Comparison of ENCODE assay signal across 11 mouse cellular contexts in the genomic region with DNA sequence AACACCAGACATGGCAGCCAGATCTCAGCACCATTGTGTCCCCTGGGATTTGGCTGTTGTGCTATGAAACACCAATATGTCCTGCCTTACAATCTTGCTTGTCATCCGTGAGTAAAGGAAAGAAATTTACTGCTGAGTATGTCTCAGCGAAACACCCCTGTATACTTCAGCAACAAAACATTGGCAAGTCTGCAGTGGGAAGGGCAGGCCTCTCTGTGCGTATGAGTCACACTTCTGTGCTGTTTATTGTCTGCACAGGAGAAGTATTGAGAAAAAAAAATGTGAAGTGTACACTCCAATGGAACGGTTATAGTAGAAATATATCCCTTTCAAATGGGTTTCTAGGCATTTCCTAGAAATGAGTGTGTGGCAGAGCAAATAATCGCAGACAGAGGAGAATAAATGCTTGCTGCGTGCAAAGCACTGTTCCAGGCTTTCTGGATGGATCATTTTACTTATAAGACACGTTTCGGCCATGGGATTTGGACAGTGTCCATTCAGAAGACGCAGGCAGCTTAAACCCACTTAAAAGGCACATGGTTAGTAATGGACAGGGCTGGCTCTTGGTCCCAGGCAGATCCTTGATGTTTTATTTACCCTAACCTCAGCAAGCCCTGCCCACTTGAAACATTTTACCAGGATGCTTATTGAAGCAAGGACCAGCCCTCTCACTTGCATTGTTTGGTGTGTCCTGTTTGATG.
DNase-seq lines count a peak whose midpoint lies in the region; ATAC-seq and TF ChIP-seq lines count a peak whose summit lies in the region.
"Had no signal": no experiment of that assay in that cellular context is flagged by ENCODE, and none has a peak within 500 bp of the region (broad histone marks: within the 10 kb centered on the region; RNA-seq: fewer than 3 reads in every experiment).

No protein-coding gene starts in this region.

- no peak for TF ChIP-seq CTCF in layer of hippocampus, adult 2 months (conservative IDR thresholded peaks at IDR 0.05)
- TF ChIP-seq CTCF in hindbrain, postnatal 0 days (IDR thresholded peaks at IDR 0.05; ENCODE audit: low read depth) = no peak

- H3K36me3 ChIP-seq in hindbrain, postnatal 0 days (ENCODE audit: insufficient read depth, low read length) = no peaks in the 10 kb centered on the region
- no peaks in the 10 kb centered on the region for H3K36me3 ChIP-seq in kidney, embryonic 16.5 days (ENCODE audit: insufficient read depth, low read length)
- H3K36me3 ChIP-seq: midbrain, embryonic 12.5 days had no signal

- no peak overlapping the region for H3K4me3 ChIP-seq in layer of hippocampus, adult 2 months
- peak overlapping the region; percentile 40 for H3K4me3 ChIP-seq in hindbrain, postnatal 0 days (ENCODE audit: low read length)
- no peak overlapping the region for H3K4me3 ChIP-seq in kidney, embryonic 16.5 days (ENCODE audit: low read length)

- peak overlapping the region; percentile 62 for H3K4me2 ChIP-seq in hindbrain, postnatal 0 days (ENCODE audit: low read depth, low read length)
- H3K4me2 ChIP-seq in kidney, embryonic 16.5 days (replicated peaks; ENCODE audit: low read depth, low read length) = no peak overlapping the region

- no peaks in the 10 kb centered on the region for H3K27me3 ChIP-seq in hindbrain, postnatal 0 days (ENCODE audit: insufficient read depth, low read length)
- no peaks in the 10 kb centered on the region for H3K27me3 ChIP-seq in kidney, embryonic 16.5 days (ENCODE audit: insufficient read depth, low read length)
- H3K27me3 ChIP-seq: midbrain, embryonic 12.5 days had no signal

- peak; percentile 35; the same call in 1 of the 2 replicates for ATAC-seq in hindbrain, postnatal 0 days
- no peak for ATAC-seq in kidney, embryonic 16.5 days (ENCODE audit: low FRiP score, low TSS enrichment)

- H3K9ac ChIP-seq in hindbrain, postnatal 0 days (replicated peaks; ENCODE audit: low read length) = peak overlapping the region; percentile 48; the same call in 1 of the 2 replicates
- H3K9ac ChIP-seq in kidney, embryonic 16.5 days (replicated peaks; ENCODE audit: low read length) = no peak overlapping the region
- H3K9ac ChIP-seq: liver, embryonic 14.5 days; midbrain, embryonic 12.5 days had no signal

- peak; percentile 44 for DNase-seq in adrenal gland, postnatal 14 days
- DNase-seq in adrenal gland, adult 8-10 months = no peak
- no peak for DNase-seq in layer of hippocampus, adult 2 months (ENCODE audit: low spot score in 2 of 2)
- no peak for DNase-seq in layer of hippocampus, postnatal 14 days (ENCODE audit: low spot score in 2 of 2)
- DNase-seq in NIH3T3 (ENCODE audit: low read depth) = peak; percentile 84
- DNase-seq in hindbrain, postnatal 0 days (ENCODE audit: low spot score) = peak; percentile 25
- no peak for DNase-seq in frontal cortex, postnatal 25 days (ENCODE audit: low spot score in 2 of 2)
- DNase-seq: B cell, adult 2 months had no signal

- H3K9me3 ChIP-seq in hindbrain, postnatal 0 days (ENCODE audit: low read length) = no peaks in the 10 kb centered on the region
- no peaks in the 10 kb centered on the region for H3K9me3 ChIP-seq in kidney, embryonic 16.5 days (ENCODE audit: low read length)
- H3K9me3 ChIP-seq: midbrain, embryonic 12.5 days had no signal

- H3K4me1 ChIP-seq in hindbrain, postnatal 0 days (ENCODE audit: insufficient read depth, low read length) = peaks cover 8% of the 10 kb centered on the region; the same call in 1 of the 2 replicates
- H3K4me1 ChIP-seq in kidney, embryonic 16.5 days (ENCODE audit: insufficient read depth, low read length) = peaks cover 9% of the 10 kb centered on the region; the same call in 1 of the 2 replicates

- peak overlapping the region; percentile 71 for H3K27ac ChIP-seq in layer of hippocampus, adult 2 months
- peak overlapping the region; percentile 83 for H3K27ac ChIP-seq in hindbrain, postnatal 0 days
- H3K27ac ChIP-seq in kidney, embryonic 16.5 days (ENCODE audit: low read length) = no peak overlapping the region
- H3K27ac ChIP-seq: liver, embryonic 14.5 days; midbrain, embryonic 12.5 days had no signal

- WGBS in hindbrain, postnatal 0 days = 57% methylated on average over 9 of the region's 9 CpGs
- 74% methylated on average over 9 of the region's 9 CpGs for WGBS in kidney, embryonic 16.5 days

Comparison
In these comparisons a context has a peak if more than half of its experiments do, and no peak if none do; other contexts are left out.
1. DNase-seq: peak in adrenal gland, postnatal 14 days (single experiment), NIH3T3 (single experiment) and hindbrain, postnatal 0 days (single experiment); none in adrenal gland, adult 8-10 months (single experiment), layer of hippocampus, adult 2 months (0 of 2), layer of hippocampus, postnatal 14 days (0 of 2) and frontal cortex, postnatal 25 days (0 of 2).